Mouse (Mus musculus): ENCODE data around the gene Odf4. TPM values are rescaled to one million over a fixed set of nuclear protein-coding genes. Genes with fewer than 3 reads are reported as not detected.
A peak's percentile ranks its signal among the peaks of the same experiment; 100 is the strongest.
"Not testable (repeated sequence)": the region's sequence is repeated elsewhere in the genome, so short reads cannot be mapped to it uniquely, and the experiment has no call there.

The Odf4 gene
- 0.89 and 1.3 TPM in 2 replicates for polyA plus RNA-seq (2014; fragmentation: Nextera tagmentation; extraction: Ambion mirVana)

- 89% methylated on average over 3 of the region's 3 CpGs for WGBS
- Histone ChIP-seq H3K4me3 (ENCODE audit: low read depth, low read length) (no peak within 1 kb of the TSS), H3K9ac (replicated peaks; ENCODE audit: low read depth, low read length) (no peak within 1 kb of the TSS), H3K4me1 (ENCODE audit: control insufficient read depth, insufficient read depth, low read length) (no peaks in the 10 kb centered on the region), H3K27me3 (ENCODE audit: control insufficient read depth, insufficient read depth, low read length) (no peaks in the 10 kb centered on the region), H3K4me2 (ENCODE audit: low read depth, low read length) (no peak within 1 kb of the TSS), H3K36me3 (ENCODE audit: control insufficient read depth, insufficient read depth, low read length) (no peaks in the 10 kb centered on the region), H3K9me3 (ENCODE audit: control insufficient read depth, low read length) (no peaks in the 10 kb centered on the region), H3K27ac (ENCODE audit: low read depth, low read length) (no peak within 1 kb of the TSS)
- no peak for ATAC-seq (ENCODE audit: low read depth)
These were observed at the start of gene Odf4 for GRCm38 (mm10) chr11:68926981-68927380. Odf4 (minus strand) TSS chr11:68927081.

- Histone ChIP-seq H3K27ac (ENCODE audit: low read depth, low read length) (no peak overlapping the region), H3K4me3 (ENCODE audit: low read depth, low read length) (no peak overlapping the region), H3K4me1 (ENCODE audit: control insufficient read depth, insufficient read depth, low read length) (peaks cover 4% of the 10 kb centered on the region; the same call in 1 of the 2 replicates), H3K36me3 (ENCODE audit: control insufficient read depth, insufficient read depth, low read length) (no peaks in the 10 kb centered on the region), H3K27me3 (ENCODE audit: control insufficient read depth, insufficient read depth, low read length) (no peaks in the 10 kb centered on the region), H3K9ac (replicated peaks; ENCODE audit: low read depth, low read length) (no peak overlapping the region), H3K9me3 (ENCODE audit: control insufficient read depth, low read length) (no peaks in the 10 kb centered on the region), H3K4me2 (ENCODE audit: low read depth, low read length) (no peak overlapping the region)
- 93% methylated on average over 1 of the region's 1 CpGs for WGBS
- ATAC-seq (ENCODE audit: low read depth) = no peak
These were observed 48.7 kb upstream of the Odf4 start for GRCm38 (mm10) chr11:68975601-68976000.

- Histone ChIP-seq H3K9me3 (ENCODE audit: control insufficient read depth, low read length) (no peaks in the 10 kb centered on the region), H3K9ac (replicated peaks; ENCODE audit: low read depth, low read length) (no peak within 1 kb of the TSS), H3K4me3 (ENCODE audit: low read depth, low read length) (peak within 1 kb of the TSS; percentile 36; the same call in 1 of the 2 replicates), H3K4me1 (ENCODE audit: control insufficient read depth, insufficient read depth, low read length) (peaks cover 4% of the 10 kb centered on the region; the same call in 1 of the 2 replicates), H3K4me2 (ENCODE audit: low read depth, low read length) (peak within 1 kb of the TSS; percentile 53), H3K27ac (ENCODE audit: low read depth, low read length) (no peak within 1 kb of the TSS), H3K36me3 (ENCODE audit: control insufficient read depth, insufficient read depth, low read length) (no peaks in the 10 kb centered on the region), H3K27me3 (ENCODE audit: control insufficient read depth, insufficient read depth, low read length) (no peaks in the 10 kb centered on the region)
- no peak for ATAC-seq (ENCODE audit: low read depth)
- 83% methylated on average over 7 of the region's 7 CpGs for WGBS
These were observed 48.2 kb upstream of the Odf4 start, which contains the start of gene Rangrf for GRCm38 (mm10) chr11:68975085-68975484. Rangrf (minus strand) TSS chr11:68975185.

GRCm38 (mm10) chr11:68974059-68974450 is 47.2 kb upstream of the Odf4 start:
- 34% methylated on average over 6 of the region's 6 CpGs for WGBS
- Histone ChIP-seq H3K9ac (replicated peaks; ENCODE audit: low read depth, low read length) (no peak overlapping the region), H3K36me3 (ENCODE audit: control insufficient read depth, insufficient read depth, low read length) (no peaks in the 10 kb centered on the region), H3K9me3 (ENCODE audit: control insufficient read depth, low read length) (no peaks in the 10 kb centered on the region), H3K27ac (ENCODE audit: low read depth, low read length) (no peak overlapping the region), H3K4me3 (ENCODE audit: low read depth, low read length) (peak overlapping the region; percentile 36), H3K27me3 (ENCODE audit: control insufficient read depth, insufficient read depth, low read length) (no peaks in the 10 kb centered on the region), H3K4me2 (ENCODE audit: low read depth, low read length) (peak overlapping the region; percentile 53), H3K4me1 (ENCODE audit: control insufficient read depth, insufficient read depth, low read length) (peaks cover 4% of the 10 kb centered on the region; the same call in 1 of the 2 replicates)
- no peak for ATAC-seq (ENCODE audit: low read depth)

GRCm38 (mm10) chr11:68973250-68974058 is 46.6 kb upstream of the Odf4 start:
- H3K4me1 ChIP-seq (ENCODE audit: control insufficient read depth, insufficient read depth, low read length); H3K9me3 ChIP-seq (ENCODE audit: control insufficient read depth, low read length); H3K27me3 ChIP-seq (ENCODE audit: control insufficient read depth, insufficient read depth, low read length); H3K36me3 ChIP-seq (ENCODE audit: control insufficient read depth, insufficient read depth, low read length); H3K27ac ChIP-seq (ENCODE audit: low read depth, low read length): not testable (repeated sequence)
- Histone ChIP-seq H3K4me3 (ENCODE audit: low read depth, low read length) (peak overlapping the region; percentile 36), H3K4me2 (ENCODE audit: low read depth, low read length) (peak overlapping the region; percentile 53), H3K9ac (replicated peaks; ENCODE audit: low read depth, low read length) (0 out of 2 replicates have a peak overlapping the region, but pooled peaks have one; percentile 25)
- under 1% methylated on average over 37 of the region's 38 CpGs for WGBS
- peak; percentile 87 for ATAC-seq (ENCODE audit: low read depth)

- H3K27me3 ChIP-seq (ENCODE audit: control insufficient read depth, insufficient read depth, low read length) = no peaks in the 10 kb centered on the region
- no peak for ATAC-seq (ENCODE audit: low read depth)
- no peak overlapping the region for H3K4me3 ChIP-seq (ENCODE audit: low read depth, low read length)
These were observed 43.4 kb upstream of the Odf4 start for GRCm38 (mm10) chr11:68970232-68970631.

GRCm38 (mm10) chr11:68968752-68969151 is 41.9 kb upstream of the Odf4 start:
- Histone ChIP-seq H3K36me3 (ENCODE audit: control insufficient read depth, insufficient read depth, low read length) (no peaks in the 10 kb centered on the region), H3K9me3 (ENCODE audit: control insufficient read depth, low read length) (no peaks in the 10 kb centered on the region), H3K4me1 (ENCODE audit: control insufficient read depth, insufficient read depth, low read length) (peaks cover 6% of the 10 kb centered on the region; the same call in 1 of the 2 replicates), H3K4me2 (ENCODE audit: low read depth, low read length) (peak overlapping the region; percentile 88; the same call in 1 of the 2 replicates), H3K27me3 (ENCODE audit: control insufficient read depth, insufficient read depth, low read length) (no peaks in the 10 kb centered on the region), H3K27ac (ENCODE audit: low read depth, low read length) (no peak overlapping the region), H3K4me3 (ENCODE audit: low read depth, low read length) (no peak overlapping the region), H3K9ac (replicated peaks; ENCODE audit: low read depth, low read length) (no peak overlapping the region)
- ATAC-seq (ENCODE audit: low read depth) = no peak
- 86% methylated on average over 11 of the region's 11 CpGs for WGBS

More at GRCm38 (mm10) chr11:68970232-68970631, 43.4 kb upstream of the Odf4 start:
- H3K9me3 ChIP-seq (ENCODE audit: control insufficient read depth, low read length) = no peaks in the 10 kb centered on the region
- no peak overlapping the region for H3K27ac ChIP-seq (ENCODE audit: low read depth, low read length)
- no peak overlapping the region for H3K9ac ChIP-seq (replicated peaks; ENCODE audit: low read depth, low read length)
- 75% methylated on average over 4 of the region's 4 CpGs for WGBS
- no peaks in the 10 kb centered on the region for H3K36me3 ChIP-seq (ENCODE audit: control insufficient read depth, insufficient read depth, low read length)
- no peak overlapping the region for H3K4me2 ChIP-seq (ENCODE audit: low read depth, low read length)
- H3K4me1 ChIP-seq (ENCODE audit: control insufficient read depth, insufficient read depth, low read length) = peaks cover 10% of the 10 kb centered on the region; the same call in 1 of the 2 replicates

- under 1% methylated on average over 50 of the region's 50 CpGs for whole genome bisulfite sequencing
- H3K27ac ChIP-seq (ENCODE audit: low read depth, low read length) = no peak within 1 kb of the TSS
- H3K4me3 ChIP-seq (ENCODE audit: low read depth, low read length) = peak within 1 kb of the TSS; percentile 59
- H3K4me2 ChIP-seq (ENCODE audit: low read depth, low read length) = peak within 1 kb of the TSS; percentile 88
- peak; percentile 98 for ATAC-seq (ENCODE audit: low read depth)
- H3K27me3 ChIP-seq (ENCODE audit: control insufficient read depth, insufficient read depth, low read length) = no peaks in the 10 kb centered on the region
- no peaks in the 10 kb centered on the region for H3K36me3 ChIP-seq (ENCODE audit: control insufficient read depth, insufficient read depth, low read length)
- H3K9ac ChIP-seq (replicated peaks; ENCODE audit: low read depth, low read length) = peak within 1 kb of the TSS; percentile 67
- no peaks in the 10 kb centered on the region for H3K9me3 ChIP-seq (ENCODE audit: control insufficient read depth, low read length)
- peaks cover 6% of the 10 kb centered on the region; the same call in 1 of the 2 replicates for H3K4me1 ChIP-seq (ENCODE audit: control insufficient read depth, insufficient read depth, low read length)
These were observed 40.7 kb upstream of the Odf4 start, which contains the start of gene Slc25a35 for GRCm38 (mm10) chr11:68967337-68968282. Slc25a35 (plus strand) TSS chr11:68968131.
